Mouse (Mus musculus): ENCODE data around the gene Dscam.

GRCm38 (mm10) chr16:96906630-96907029 lies 263.9 kb downstream of the Dscam start:
- TF ChIP-seq CTCF (IDR thresholded peaks at IDR 0.05; ENCODE audit: low read depth, low read length) (no peak), POLR2A (IDR thresholded peaks at IDR 0.05; ENCODE audit: borderline replicate concordance, low read depth, low read length) (no peak)
